Mouse (Mus musculus): ENCODE measurements around the gene Cdan1.

DNA sequence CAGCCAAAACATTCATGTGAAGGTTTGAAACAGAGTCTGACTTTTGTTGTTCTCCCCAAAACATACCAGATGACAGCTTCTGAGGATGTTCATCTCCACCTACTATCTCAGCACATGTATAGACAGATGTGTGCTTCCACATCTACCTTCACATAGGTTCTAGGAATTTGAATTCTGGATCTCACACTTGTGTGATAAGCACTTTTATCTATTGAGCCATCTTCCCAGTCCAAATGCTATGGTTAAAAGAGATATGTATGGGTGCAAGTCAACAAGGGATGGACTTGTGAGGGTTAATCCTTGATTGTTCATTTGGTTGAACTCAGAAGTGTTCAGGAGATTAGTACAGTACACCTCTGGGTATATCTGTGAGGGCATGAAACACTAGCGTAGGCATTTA lies 4.6 kb downstream of the Cdan1 start:
- no peak for TF ChIP-seq CTCF (conservative IDR thresholded peaks at IDR 0.05; ENCODE audit: low read length)
- no peak for TF ChIP-seq NANOG (IDR thresholded peaks at IDR 0.05; ENCODE audit: borderline replicate concordance, low read length)
- no peak for TF ChIP-seq POU5F1 (IDR thresholded peaks at IDR 0.05; ENCODE audit: borderline replicate concordance, low read length)

All from E14TG2a.4 (cell line).